Mouse (Mus musculus) thymus, adult 2 months (tissue): ENCODE measurements around the gene Abt1. TPM values are rescaled to one million over a fixed set of nuclear protein-coding genes. Genes with fewer than 3 reads are reported as not detected.

Experiments used
- DNase-seq: peaks from one replicate; pipeline ENCODE4 v3.0.0; 2021
- H3K27ac ChIP-seq: fragments of 200-500 bp; 2 replicates; pipeline ENCODE4 v1.5.1; 2012; ENCODE audit warnings: low read length, control low read depth; ENCODE audit not compliant: control insufficient read depth, insufficient read depth
- H3K27me3 ChIP-seq: fragments of 200-500 bp; 2 replicates; pipeline ENCODE4 v1.6.1; 2012; ENCODE audit warnings: mild to moderate bottlenecking, low read length, moderate library complexity, mixed read lengths; ENCODE audit not compliant: control insufficient read depth, insufficient read depth
- H3K36me3 ChIP-seq: fragments of 200-500 bp; 2 replicates; pipeline ENCODE4 v1.6.1; 2012; ENCODE audit warnings: mild to moderate bottlenecking, low read length, moderate library complexity; ENCODE audit not compliant: control insufficient read depth, insufficient read depth
- H3K4me1 ChIP-seq: fragments of 200-500 bp; replicated peaks from 2 replicates; pipeline ENCODE4 v1.6.1; 2012; ENCODE audit warnings: low read length; ENCODE audit not compliant: control insufficient read depth, insufficient read depth
- H3K4me3 ChIP-seq: fragments of 200-500 bp; 2 replicates; pipeline ENCODE4 v1.5.1; 2012; ENCODE audit warnings: mild to moderate bottlenecking, low read length, control low read depth, moderate library complexity; ENCODE audit not compliant: control insufficient read depth, insufficient read depth
- CTCF ChIP-seq: fragments of 200-500 bp; IDR thresholded peaks from 2 replicates; pipeline ENCODE4 v1.5.1; 2012; ENCODE audit warnings: mild to moderate bottlenecking, control low read depth, low read length, moderate library complexity, borderline replicate concordance; ENCODE audit not compliant: control insufficient read depth, poor library complexity, insufficient read depth; ENCODE audit errors: extremely low read depth
- POLR2A ChIP-seq: fragments of 200-500 bp; IDR thresholded peaks from 2 replicates; pipeline ENCODE4 v1.6.1; 2012; ENCODE audit warnings: mild to moderate bottlenecking, low read length, control low read depth, moderate library complexity; ENCODE audit not compliant: control insufficient read depth, poor library complexity, insufficient read depth; ENCODE audit errors: extremely low read depth
- whole genome bisulfite sequencing: fragments of 180-500 bp; shearing (Covaris S2); methylation state at CpG from one replicate; pipeline ENCODE4 v1.1.7; 2018; 5-methylcytosine and 5-hydroxymethylcytosine counted together
- polyA plus RNA-seq: library from polyadenylated mRNA; depleted of rRNA; stranded (reverse); fragments of >200 nt; gene quantifications from 2 replicates; pipeline ENCODE4 v1.2.3, GENCODE M21; 2012

Abt1 gene
- polyA plus RNA-seq, 1 experiment = 4.2 TPM

DNA sequence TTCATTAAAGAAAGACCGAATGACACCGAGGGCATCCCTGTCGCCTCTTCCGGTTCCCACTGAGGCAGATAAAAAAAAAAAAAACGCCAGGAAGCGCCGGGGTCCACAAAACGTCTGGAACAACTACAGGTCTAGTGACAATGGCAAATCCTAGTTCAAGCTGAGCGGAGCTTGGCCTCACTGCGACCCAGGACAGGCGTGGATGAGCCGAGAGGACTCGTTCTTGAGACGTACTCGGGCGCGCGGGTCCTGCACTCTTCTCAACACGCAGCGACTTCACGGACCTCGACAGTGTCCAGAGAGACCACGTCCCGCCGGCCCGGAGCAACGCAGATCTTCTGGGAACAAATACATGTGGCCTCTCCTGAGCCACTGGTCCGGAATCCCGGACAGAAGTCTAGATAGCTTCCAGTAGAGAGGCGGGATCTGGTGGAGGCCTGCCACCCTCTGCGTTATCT lies 27.4 kb downstream of the Abt1 start:
- H3K4me3 ChIP-seq = no peak overlapping the region
- no peak for TF ChIP-seq CTCF
- no peak for TF ChIP-seq POLR2A
- 4% methylated on average over 31 of the region's 31 CpGs for WGBS
- H3K27ac ChIP-seq = no peak overlapping the region
- H3K36me3 ChIP-seq = no peaks in the 10 kb centered on the region
- H3K4me1 ChIP-seq = peaks cover 9% of the 10 kb centered on the region; the same call in 1 of the 2 replicates
- DNase-seq = no peak
- H3K27me3 ChIP-seq = peaks cover 18% of the 10 kb centered on the region

DNA sequence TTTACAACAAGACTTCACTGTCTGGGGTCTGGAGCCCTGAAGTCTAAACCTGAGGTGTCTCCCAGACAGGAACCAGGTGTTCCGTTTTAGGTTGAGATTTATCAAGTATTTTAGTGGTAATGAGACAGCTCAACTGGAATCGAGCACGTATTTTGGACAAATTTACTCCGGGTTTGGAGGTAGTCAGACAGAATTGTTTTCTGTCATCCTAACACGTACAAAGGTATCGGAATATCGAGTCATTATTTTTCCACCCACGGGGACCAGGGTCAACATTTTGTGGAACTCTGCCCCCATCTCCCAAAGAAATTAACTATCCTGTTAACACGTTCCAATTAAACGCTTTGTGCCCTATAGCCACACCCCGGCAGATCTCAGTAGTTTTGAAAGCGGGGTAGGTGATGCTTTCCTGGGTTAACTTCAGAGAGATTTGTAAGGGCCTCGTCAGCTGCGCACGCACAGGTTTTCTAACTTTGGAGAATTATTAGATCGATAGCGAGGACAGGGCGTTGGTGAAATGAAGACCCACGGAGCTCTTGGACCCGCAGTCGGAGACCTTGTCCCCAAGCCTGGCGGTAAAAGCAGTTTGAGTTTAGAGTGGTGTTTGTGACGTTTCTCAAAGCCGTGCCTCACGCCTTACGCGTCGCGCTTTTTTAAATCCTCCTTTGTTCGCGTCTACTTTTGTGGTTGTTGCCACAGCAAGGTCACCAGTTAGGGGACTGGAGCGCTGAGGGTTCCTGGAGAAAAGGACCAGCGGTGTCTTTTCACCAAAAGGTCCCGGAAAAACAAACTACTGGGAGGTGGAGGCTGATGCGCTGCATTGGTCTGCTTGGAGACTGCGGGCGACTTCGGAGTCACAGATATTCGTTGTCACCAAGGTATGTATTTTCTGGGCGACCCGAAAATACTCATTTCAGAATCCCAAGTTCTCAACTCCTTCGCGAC lies 28.1 kb downstream of the Abt1 start:
- no peak for DNase-seq
- H3K4me1 ChIP-seq = peaks cover 9% of the 10 kb centered on the region; the same call in 1 of the 2 replicates
- H3K36me3 ChIP-seq = no peaks in the 10 kb centered on the region
- 6% methylated on average over 43 of the region's 43 CpGs for WGBS
- H3K27ac ChIP-seq = no peak overlapping the region
- TF ChIP-seq POLR2A (no peak), CTCF (no peak)
- H3K4me3 ChIP-seq = no peak overlapping the region
- peaks cover 18% of the 10 kb centered on the region for H3K27me3 ChIP-seq

DNA sequence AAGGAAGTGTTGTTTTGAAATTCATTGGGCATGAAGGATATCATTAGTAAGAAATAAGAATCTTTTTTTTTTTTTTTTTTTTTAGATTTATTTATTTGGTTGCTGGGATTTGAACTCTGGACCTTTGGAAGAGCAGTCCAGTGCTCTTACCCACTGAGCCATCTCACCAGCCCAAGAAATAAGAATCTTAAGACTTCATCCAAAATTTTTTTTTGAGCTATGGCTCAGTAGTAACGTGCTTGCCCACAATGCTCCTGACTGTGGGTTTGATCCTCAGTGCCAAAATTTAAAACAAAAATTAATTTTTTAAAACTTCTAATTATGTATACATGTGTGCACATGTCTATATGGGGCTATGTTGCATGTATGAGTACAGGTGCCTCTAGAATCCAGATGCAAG lies 36.1 kb downstream of the Abt1 start:
- Histone ChIP-seq H3K4me1 (no peaks in the 10 kb centered on the region), H3K4me3 (no peak overlapping the region), H3K27ac (no peak overlapping the region), H3K36me3 (no peaks in the 10 kb centered on the region), H3K27me3 (no peaks in the 10 kb centered on the region)
- TF ChIP-seq CTCF = no peak
- TF ChIP-seq POLR2A = no peak
- WGBS = 95% methylated on average over 1 of the region's 1 CpGs
- DNase-seq = no peak

GRCm38 (mm10) chr13:23383127-23383526 lies 40.5 kb downstream of the Abt1 start:
- no peak for TF ChIP-seq CTCF
- no peak for TF ChIP-seq POLR2A
- Histone ChIP-seq H3K27me3 (no peaks in the 10 kb centered on the region), H3K27ac (no peak overlapping the region), H3K4me1 (no peaks in the 10 kb centered on the region), H3K4me3 (no peak overlapping the region), H3K36me3 (no peaks in the 10 kb centered on the region)
- DNase-seq = no peak
- 64% methylated on average over 1 of the region's 1 CpGs for WGBS

DNA sequence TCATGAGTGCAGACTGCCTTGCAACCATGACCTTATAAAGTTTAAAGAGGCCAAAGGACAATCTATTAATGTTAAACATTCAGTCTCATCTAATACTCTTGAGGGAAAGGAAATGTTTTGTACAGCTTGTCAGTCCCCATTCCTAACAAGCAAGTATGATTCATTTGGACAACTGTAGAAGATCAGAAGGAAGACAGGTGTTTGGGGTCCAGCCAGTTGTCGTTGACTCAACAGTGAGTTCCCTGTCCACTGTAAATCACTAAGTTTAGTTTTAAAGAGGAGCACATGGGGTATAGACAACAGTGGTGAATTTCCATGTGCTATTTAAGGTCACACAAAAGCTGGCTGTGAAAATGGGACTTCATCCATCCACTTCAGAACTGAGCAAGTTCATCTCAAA lies 51.2 kb downstream of the Abt1 start:
- no peak for DNase-seq
- Histone ChIP-seq H3K36me3 (no peaks in the 10 kb centered on the region), H3K4me1 (no peaks in the 10 kb centered on the region), H3K4me3 (no peak overlapping the region), H3K27ac (no peak overlapping the region), H3K27me3 (no peaks in the 10 kb centered on the region)
- 85% methylated on average over 1 of the region's 1 CpGs for WGBS
- no peak for TF ChIP-seq CTCF
- TF ChIP-seq POLR2A = no peak

DNA sequence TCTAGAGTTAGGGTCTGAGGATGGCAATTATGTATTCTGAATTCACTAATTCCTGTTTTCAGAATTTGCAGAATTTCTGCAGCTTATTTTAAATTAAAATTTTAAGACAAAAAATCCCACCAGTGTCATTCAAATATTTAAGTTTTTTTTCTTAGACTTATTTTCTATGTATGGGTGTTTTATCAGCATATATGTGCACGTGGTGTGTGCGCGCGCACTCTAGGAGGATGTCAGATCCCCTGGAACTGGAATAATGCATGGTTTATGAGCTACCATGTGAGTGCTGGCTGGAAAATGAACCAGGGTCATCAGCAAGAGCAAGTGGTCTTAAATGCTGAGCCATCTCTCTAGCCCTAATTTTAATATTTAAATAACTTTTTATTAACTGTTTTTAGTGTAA lies 53.6 kb downstream of the Abt1 start:
- Histone ChIP-seq H3K27ac (no peak overlapping the region), H3K27me3 (no peaks in the 10 kb centered on the region), H3K36me3 (no peaks in the 10 kb centered on the region), H3K4me1 (no peaks in the 10 kb centered on the region), H3K4me3 (no peak overlapping the region)
- WGBS = 96% methylated on average over 4 of the region's 4 CpGs
- no peak for DNase-seq
- TF ChIP-seq POLR2A (no peak), CTCF (no peak)
